Mouse (Mus musculus) midbrain, postnatal 0 days (tissue): Measurements from ENCODE around the gene Nim1k. TPM values are rescaled to one million over a fixed set of nuclear protein-coding genes. Genes with fewer than 3 reads are reported as not detected.
"Not testable (repeated sequence)": the region's sequence is repeated elsewhere in the genome, so short reads cannot be mapped to it uniquely, and the experiment has no call there.

Experiments
- ATAC-seq: fragments of 200-750 bp; cut with Nextera tagmentation; 2 replicates; pipeline ENCODE4 v1.8.0; 2017; ENCODE audit warnings: moderate number of reproducible peaks, mild to moderate bottlenecking, moderate TSS enrichment, moderate library complexity; ENCODE audit not compliant: low FRiP score
- DNase-seq: peaks from one replicate; pipeline ENCODE4 v3.0.0-alpha.2; 2015; ENCODE audit warnings: low spot score
- H3K27ac ChIP-seq: fragments of 300-500 bp; sonication (generic); 2 replicates; pipeline ENCODE4 v1.5.1; 2014; ENCODE audit warnings: low read depth, mild to moderate bottlenecking, low read length, mixed read lengths
- H3K27me3 ChIP-seq: fragments of 300-500 bp; sonication (generic); 2 replicates; pipeline ENCODE4 v1.6.1; 2014; ENCODE audit warnings: low read length, control low read depth, mixed read lengths; ENCODE audit not compliant: insufficient read depth
- H3K36me3 ChIP-seq: fragments of 300-500 bp; sonication (generic); 2 replicates; pipeline ENCODE4 v1.6.1; 2014; ENCODE audit warnings: low read length, control low read depth, mixed read lengths; ENCODE audit not compliant: insufficient read depth
- H3K4me1 ChIP-seq: fragments of 300-500 bp; sonication (generic); 2 replicates; pipeline ENCODE4 v1.6.1; 2014; ENCODE audit warnings: mild to moderate bottlenecking, control low read depth, antibody characterized with exemption, low read length, mixed read lengths; ENCODE audit not compliant: insufficient read depth
- H3K4me2 ChIP-seq: fragments of 300-500 bp; sonication (generic); 2 replicates; pipeline ENCODE4 v1.6.1; 2014; ENCODE audit warnings: low read depth, mild to moderate bottlenecking, low read length, mixed read lengths; ENCODE audit not compliant: poor library complexity, severe bottlenecking
- H3K4me3 ChIP-seq: fragments of 300-500 bp; sonication (generic); 2 replicates; pipeline ENCODE4 v1.5.1; 2014; ENCODE audit warnings: low read depth, mild to moderate bottlenecking, low read length, moderate library complexity
- H3K9ac ChIP-seq: fragments of 300-500 bp; sonication (generic); replicated peaks from 2 replicates; pipeline ENCODE4 v1.6.1; 2014; ENCODE audit warnings: mild to moderate bottlenecking, low read length, moderate library complexity, mixed read lengths; ENCODE audit not compliant: poor library complexity, severe bottlenecking
- H3K9me3 ChIP-seq: fragments of 300-500 bp; sonication (generic); 2 replicates; pipeline ENCODE4 v1.6.1; 2016; ENCODE audit warnings: low read length, control low read depth
- CTCF ChIP-seq: IDR thresholded peaks from 2 replicates; pipeline ENCODE4 v1.5.1; 2016; ENCODE audit warnings: antibody characterized with exemption, mild to moderate bottlenecking
- WGBS: fragments of 180-500 bp; shearing (Covaris S2); extraction: QIAGEN DNeasy Blood & Tissue Kit; methylation state at CpG from one replicate; pipeline ENCODE4 v1.1.7; 2014; 5-methylcytosine and 5-hydroxymethylcytosine counted together
- polyA plus RNA-seq: library from polyadenylated mRNA; unstranded; fragments of >200 nt; fragmentation: Nextera tagmentation; extraction: Ambion mirVana; gene quantifications from 2 replicates; pipeline ENCODE4 v1.2.1, GENCODE M21; 2015
- total RNA-seq: library from RNA; depleted of rRNA; stranded (reverse); fragments of >200 nt; gene quantifications from 2 replicates; pipeline ENCODE4 v1.2.3, GENCODE M21; 2014; rRNA removed

Gene Nim1k
- total and polyA plus RNA-seq, 2 experiments from 2014 or later = 8.6 to 9.5 TPM

DNA sequence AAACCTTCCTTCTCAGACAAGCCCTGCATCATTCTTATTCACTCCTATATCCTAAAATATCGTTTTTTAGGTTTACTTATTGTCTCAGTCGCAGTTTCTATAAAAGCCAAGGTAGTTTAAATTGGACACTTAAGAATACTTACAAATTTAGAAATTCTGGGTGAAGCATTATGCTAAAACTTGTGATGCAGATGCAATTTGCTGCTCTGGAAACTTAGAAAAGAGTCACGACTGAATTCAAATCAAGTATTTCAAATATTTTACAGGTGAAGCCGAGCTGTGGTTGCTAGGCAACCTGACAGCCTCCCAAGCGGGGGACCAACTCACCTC is 66.0 kb downstream of the Nim1k start:
- no peaks in the 10 kb centered on the region for H3K27me3 ChIP-seq
- H3K9ac ChIP-seq = no peak overlapping the region
- peak overlapping the region; percentile 97 for H3K4me3 ChIP-seq
- H3K27ac ChIP-seq = peak overlapping the region; percentile 59; the same call in 1 of the 2 replicates
- H3K4me1 ChIP-seq = peaks cover 12% of the 10 kb centered on the region
- H3K9me3 ChIP-seq = no peaks in the 10 kb centered on the region
- no peaks in the 10 kb centered on the region for H3K36me3 ChIP-seq
- TF ChIP-seq CTCF = no peak
- WGBS = 3% methylated on average over 5 of the region's 5 CpGs
- no peak for ATAC-seq
- DNase-seq = no peak
- H3K4me2 ChIP-seq = peak overlapping the region; percentile 77

DNA sequence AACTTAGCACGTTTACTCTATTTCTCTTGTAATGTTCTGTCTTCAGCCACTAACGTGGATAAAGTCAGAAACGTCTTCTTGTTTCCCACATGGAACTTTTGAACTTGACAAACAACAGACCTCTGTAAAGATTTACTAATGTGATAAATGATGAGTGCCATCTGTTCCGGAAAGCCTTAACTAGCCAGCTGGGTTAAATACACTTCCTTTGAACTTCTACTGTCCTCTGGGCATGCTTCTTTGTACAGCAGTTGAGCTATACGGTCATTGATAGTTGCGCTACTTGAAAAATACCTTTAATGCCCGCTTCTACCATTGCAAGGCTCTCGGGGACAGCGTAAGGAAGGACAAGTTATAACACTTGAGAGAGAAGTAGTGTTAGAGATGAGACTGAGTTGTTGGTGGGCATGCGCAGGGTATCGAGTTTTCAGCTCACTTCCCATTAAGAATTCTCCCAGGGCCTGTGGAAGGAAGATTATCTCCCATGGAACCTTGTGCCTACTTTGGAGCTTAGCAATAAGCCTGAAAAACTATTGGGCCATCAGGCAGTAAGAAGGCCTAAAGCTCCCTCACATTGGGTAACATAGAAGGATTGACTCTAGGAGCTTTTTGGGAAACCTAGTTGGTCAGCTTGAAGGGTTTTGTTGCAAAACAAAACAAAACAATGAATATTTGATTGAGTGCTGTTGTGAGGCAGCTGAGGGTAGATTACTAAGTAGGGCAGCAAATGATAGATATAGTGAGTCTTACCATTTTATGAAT is 71.1 kb downstream of the Nim1k start:
- no peaks in the 10 kb centered on the region for H3K36me3 ChIP-seq
- no peaks in the 10 kb centered on the region for H3K27me3 ChIP-seq
- H3K4me3 ChIP-seq = no peak overlapping the region
- ATAC-seq (no peak), DNase-seq (no peak)
- no peak overlapping the region for H3K4me2 ChIP-seq
- no peak overlapping the region for H3K9ac ChIP-seq
- no peak for TF ChIP-seq CTCF
- no peaks in the 10 kb centered on the region for H3K9me3 ChIP-seq
- H3K4me1 ChIP-seq = 0 out of 2 replicates have a peak, but pooled peaks cover 4% of the 10 kb centered on the region
- 87% methylated on average over 11 of the region's 11 CpGs for WGBS
- no peak overlapping the region for H3K27ac ChIP-seq

DNA sequence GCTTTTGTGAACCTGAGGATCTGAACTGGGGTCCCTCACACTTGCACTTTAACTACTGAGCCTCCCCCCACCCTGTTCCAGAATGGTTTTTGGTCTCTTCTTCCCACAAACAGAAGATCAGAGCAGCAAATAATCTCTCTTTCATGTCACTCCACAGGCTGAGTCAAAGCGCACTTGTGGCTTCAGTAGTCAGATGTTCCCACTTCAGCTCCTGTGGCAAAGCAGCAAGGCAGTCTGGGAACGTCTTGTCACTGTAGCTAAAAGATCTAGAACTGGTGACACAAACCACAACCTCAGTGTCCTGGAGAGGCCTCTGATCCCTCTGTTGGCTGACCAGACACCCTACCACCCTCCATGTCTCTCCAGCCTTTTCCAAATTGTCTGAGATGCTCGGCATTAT is 74.5 kb downstream of the Nim1k start:
- TF ChIP-seq CTCF = no peak
- Histone ChIP-seq H3K4me2 (no peak overlapping the region), H3K27me3 (no peaks in the 10 kb centered on the region), H3K4me1 (no peaks in the 10 kb centered on the region), H3K4me3 (no peak overlapping the region), H3K36me3 (no peaks in the 10 kb centered on the region), H3K9me3 (no peaks in the 10 kb centered on the region), H3K9ac (0 out of 2 replicates have a peak overlapping the region, but pooled peaks have one; percentile 8), H3K27ac (no peak overlapping the region)
- ATAC-seq (0 out of 2 replicates have a peak, but pooled peaks have one; percentile 23), DNase-seq (no peak)
- WGBS = 60% methylated on average over 3 of the region's 3 CpGs

DNA sequence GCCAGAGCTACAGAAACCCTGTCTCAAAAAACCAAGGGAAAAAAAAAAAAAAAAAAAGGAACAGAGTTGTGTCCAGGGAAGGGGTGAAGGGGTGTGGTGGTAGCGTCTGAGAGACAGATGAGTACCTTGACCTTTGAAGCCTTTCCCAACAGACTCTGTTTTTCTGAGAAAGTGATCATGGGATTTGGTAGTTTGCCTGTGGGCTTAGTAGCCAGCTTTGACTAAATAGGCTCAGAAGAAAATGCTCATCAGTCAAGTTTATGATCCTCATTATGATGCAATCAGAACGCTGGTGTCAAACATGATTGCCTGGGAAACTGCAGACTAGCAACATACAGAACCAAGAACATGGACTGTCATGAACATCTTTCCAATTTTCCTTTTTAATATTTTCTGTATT is 76.0 kb downstream of the Nim1k start:
- no peak overlapping the region for H3K9ac ChIP-seq
- no peak for DNase-seq
- no peak overlapping the region for H3K4me2 ChIP-seq
- H3K36me3 ChIP-seq = no peaks in the 10 kb centered on the region
- no peaks in the 10 kb centered on the region for H3K4me1 ChIP-seq
- no peak for ATAC-seq
- 85% methylated on average over 2 of the region's 2 CpGs for WGBS
- H3K4me3 ChIP-seq = no peak overlapping the region
- H3K27ac ChIP-seq = no peak overlapping the region
- no peak for TF ChIP-seq CTCF
- no peaks in the 10 kb centered on the region for H3K9me3 ChIP-seq
- no peaks in the 10 kb centered on the region for H3K27me3 ChIP-seq

DNA sequence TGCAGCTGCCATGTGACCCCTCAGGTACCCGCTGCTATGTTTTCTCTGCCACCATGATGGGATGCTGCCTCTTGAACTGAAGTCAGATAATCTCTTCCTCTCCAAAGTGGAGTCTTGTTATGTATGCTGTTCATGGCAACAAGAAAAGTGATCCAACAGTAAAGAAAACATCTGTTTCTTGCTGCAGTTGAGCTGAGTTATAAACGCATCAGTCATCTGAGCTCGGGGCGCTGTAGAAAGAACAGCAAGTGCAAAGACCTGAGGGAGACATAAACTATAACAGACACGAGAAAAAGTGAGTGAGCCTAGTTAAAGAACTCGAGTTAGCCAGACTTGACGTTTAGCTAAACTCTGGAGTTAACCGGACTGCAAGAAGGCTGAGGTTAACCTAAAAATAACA is 76.9 kb downstream of the Nim1k start:
- DNase-seq (no peak), ATAC-seq (no peak)
- H3K4me3 ChIP-seq = no peak overlapping the region
- H3K4me1 ChIP-seq = no peaks in the 10 kb centered on the region
- no peaks in the 10 kb centered on the region for H3K27me3 ChIP-seq
- no peaks in the 10 kb centered on the region for H3K36me3 ChIP-seq
- no peak overlapping the region for H3K4me2 ChIP-seq
- TF ChIP-seq CTCF = no peak
- H3K27ac ChIP-seq = no peak overlapping the region
- H3K9me3 ChIP-seq = no peaks in the 10 kb centered on the region
- 89% methylated on average over 8 of the region's 8 CpGs for WGBS
- no peak overlapping the region for H3K9ac ChIP-seq

DNA sequence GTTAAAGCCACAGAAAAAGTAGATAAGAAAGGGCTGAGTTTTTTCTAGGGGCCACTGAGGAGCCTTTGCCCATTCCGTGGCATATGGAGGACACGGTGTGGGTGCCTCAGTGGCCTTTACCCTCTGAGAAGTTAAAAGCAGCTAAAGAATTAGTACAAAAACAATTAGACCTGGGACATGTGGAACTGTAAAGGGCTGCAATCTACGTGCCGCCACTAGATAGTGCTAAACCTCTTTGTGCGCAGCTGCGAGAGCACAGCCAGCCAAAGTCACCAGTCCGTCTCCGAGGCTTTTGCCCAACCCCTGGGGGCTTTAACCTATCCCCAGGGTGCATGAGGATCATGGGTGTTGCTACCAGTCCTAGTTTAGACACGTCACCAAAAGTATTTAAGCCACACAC is 94.3 kb downstream of the Nim1k start:
- peak; percentile 33; the same call in 1 of the 2 replicates for TF ChIP-seq CTCF
- not testable (repeated sequence) for H3K4me1 ChIP-seq, H3K27ac ChIP-seq, H3K9ac ChIP-seq, ATAC-seq, H3K36me3 ChIP-seq, H3K4me3 ChIP-seq, H3K27me3 ChIP-seq, DNase-seq, H3K4me2 ChIP-seq, H3K9me3 ChIP-seq
- 36% methylated on average over 4 of the region's 9 CpGs for WGBS

Other genes with a start within 250 kb of the Nim1k start
- gene Ccl28, start 132.1 kb downstream of the Nim1k start, total RNA-seq = 2.9 and 3.4 TPM in 2 replicates
- gene Ccl28, start 132.1 kb downstream of the Nim1k start, polyA plus RNA-seq = 0.34 and 0.41 TPM in 2 replicates
- 291 and 374 TPM in 2 replicates for gene Hmgcs1, start 65.5 kb downstream of the Nim1k start, total RNA-seq
- gene Hmgcs1, start 65.5 kb downstream of the Nim1k start, polyA plus RNA-seq = 416 and 428 TPM in 2 replicates
- gene Zfp131, start 35.0 kb upstream of the Nim1k start, total RNA-seq = 26.4 and 33.8 TPM in 2 replicates
- 22.3 and 25.9 TPM in 2 replicates for gene Zfp131, start 35.0 kb upstream of the Nim1k start, polyA plus RNA-seq
- gene AF067063, start 74.3 kb upstream of the Nim1k start, total RNA-seq = not detected in 2 replicates
- gene AF067063, start 74.3 kb upstream of the Nim1k start, polyA plus RNA-seq = not detected in 2 replicates
- gene D13Ertd608e, start 80.1 kb upstream of the Nim1k start, total RNA-seq = not detected in 2 replicates
- gene D13Ertd608e, start 80.1 kb upstream of the Nim1k start, polyA plus RNA-seq = not detected in 2 replicates
- gene Tcstv1, start 138.9 kb upstream of the Nim1k start, total RNA-seq = not detected in 2 replicates
- gene Tcstv1, start 138.9 kb upstream of the Nim1k start, polyA plus RNA-seq = not detected in 2 replicates
- gene Gm21761, start 173.4 kb upstream of the Nim1k start, total RNA-seq = not detected in 2 replicates
- gene Gm21761, start 173.4 kb upstream of the Nim1k start, polyA plus RNA-seq = not detected in 2 replicates
- gene B020031M17Rik, start 194.9 kb upstream of the Nim1k start, total RNA-seq = not detected in 2 replicates
- gene B020031M17Rik, start 194.9 kb upstream of the Nim1k start, polyA plus RNA-seq = not detected in 2 replicates